Mouse (Mus musculus): ENCODE results near the gene Gm20403. TPM values are rescaled to one million over a fixed set of nuclear protein-coding genes. Genes with fewer than 3 reads are reported as not detected.

Gene Gm20403
- polyA plus RNA-seq (2015; fragmentation: Nextera tagmentation; extraction: Ambion mirVana) = not detected in 2 replicates

GRCm38 (mm10) chr12:54986052-54986717 lies at the start of gene Gm20403:
Gm20403 (minus strand) TSS chr12:54986529.
- H3K4me1 ChIP-seq = peaks cover 7% of the 10 kb centered on the region
- WGBS = under 1% methylated on average over 52 of the region's 60 CpGs

GRCm38 (mm10) chr12:55027088-55027487 lies 40.8 kb upstream of the Gm20403 start:
- no peak for ATAC-seq (ENCODE audit: extremely low read depth, insufficient number of reproducible peaks, low FRiP score, low TSS enrichment)
- H3K27me3 ChIP-seq (replicated peaks) = no peaks in the 10 kb centered on the region
- H3K4me1 ChIP-seq = no peaks in the 10 kb centered on the region
- no peak overlapping the region for H3K9ac ChIP-seq
- H3K4me2 ChIP-seq = no peak overlapping the region
- WGBS = 29% methylated on average over 3 of the region's 3 CpGs
- H3K27ac ChIP-seq (replicated peaks) = no peak overlapping the region
- H3K36me3 ChIP-seq = no peaks in the 10 kb centered on the region
- no peaks in the 10 kb centered on the region for H3K9me3 ChIP-seq
- no peak overlapping the region for H3K4me3 ChIP-seq

More at GRCm38 (mm10) chr12:54986052-54986717, at the start of gene Gm20403:
- Histone ChIP-seq H3K27ac (replicated peaks) (peak within 1 kb of the TSS; percentile 91), H3K4me3 (peak within 1 kb of the TSS; percentile 90), H3K9ac (peak within 1 kb of the TSS; percentile 95), H3K27me3 (replicated peaks) (no peaks in the 10 kb centered on the region), H3K9me3 (no peaks in the 10 kb centered on the region), H3K4me2 (peak within 1 kb of the TSS; percentile 87), H3K36me3 (peaks cover 6% of the 10 kb centered on the region; the same call in 1 of the 2 replicates)
- ATAC-seq (ENCODE audit: extremely low read depth, insufficient number of reproducible peaks, low FRiP score, low TSS enrichment) = peak; percentile 37; the same call in 1 of the 2 replicates

- Histone ChIP-seq H3K36me3 (no peaks in the 10 kb centered on the region), H3K27me3 (replicated peaks) (no peaks in the 10 kb centered on the region), H3K9ac (no peak overlapping the region), H3K27ac (replicated peaks) (no peak overlapping the region), H3K4me1 (no peaks in the 10 kb centered on the region), H3K9me3 (no peaks in the 10 kb centered on the region), H3K4me3 (no peak overlapping the region), H3K4me2 (no peak overlapping the region)
- no peak for ATAC-seq (ENCODE audit: extremely low read depth, insufficient number of reproducible peaks, low FRiP score, low TSS enrichment)
- 64% methylated on average over 2 of the region's 2 CpGs for WGBS
These were observed 37.0 kb upstream of the Gm20403 start for GRCm38 (mm10) chr12:55023284-55023683.

GRCm38 (mm10) chr12:55019421-55019877 lies 33.1 kb upstream of the Gm20403 start:
- H3K4me1 ChIP-seq = no peaks in the 10 kb centered on the region
- no peaks in the 10 kb centered on the region for H3K27me3 ChIP-seq (replicated peaks)
- H3K4me3 ChIP-seq = no peak overlapping the region
- H3K4me2 ChIP-seq = no peak overlapping the region
- no peaks in the 10 kb centered on the region for H3K9me3 ChIP-seq
- H3K27ac ChIP-seq (replicated peaks) = no peak overlapping the region
- ATAC-seq (ENCODE audit: extremely low read depth, insufficient number of reproducible peaks, low FRiP score, low TSS enrichment) = no peak
- no peaks in the 10 kb centered on the region for H3K36me3 ChIP-seq
- 70% methylated on average over 7 of the region's 7 CpGs for WGBS
- H3K9ac ChIP-seq = no peak overlapping the region

- H3K9me3 ChIP-seq = no peaks in the 10 kb centered on the region
- no peak overlapping the region for H3K4me2 ChIP-seq
- no peak overlapping the region for H3K4me3 ChIP-seq
- no peak overlapping the region for H3K9ac ChIP-seq
- H3K4me1 ChIP-seq = no peaks in the 10 kb centered on the region
- 71% methylated on average over 9 of the region's 9 CpGs for WGBS
- no peaks in the 10 kb centered on the region for H3K27me3 ChIP-seq (replicated peaks)
- no peak for ATAC-seq (ENCODE audit: extremely low read depth, insufficient number of reproducible peaks, low FRiP score, low TSS enrichment)
- no peaks in the 10 kb centered on the region for H3K36me3 ChIP-seq
- no peak overlapping the region for H3K27ac ChIP-seq (replicated peaks)
These were observed 30.9 kb upstream of the Gm20403 start for GRCm38 (mm10) chr12:55017119-55017721.

GRCm38 (mm10) chr12:55016339-55017118 lies 30.2 kb upstream of the Gm20403 start:
- no peaks in the 10 kb centered on the region for H3K27me3 ChIP-seq (replicated peaks)
- no peak overlapping the region for H3K9ac ChIP-seq
- H3K4me1 ChIP-seq = no peaks in the 10 kb centered on the region
- H3K9me3 ChIP-seq = no peaks in the 10 kb centered on the region
- H3K4me2 ChIP-seq = no peak overlapping the region
- H3K27ac ChIP-seq (replicated peaks) = no peak overlapping the region
- WGBS = 67% methylated on average over 8 of the region's 8 CpGs
- H3K4me3 ChIP-seq = no peak overlapping the region
- no peaks in the 10 kb centered on the region for H3K36me3 ChIP-seq
- ATAC-seq (ENCODE audit: extremely low read depth, insufficient number of reproducible peaks, low FRiP score, low TSS enrichment) = no peak

GRCm38 (mm10) chr12:55015428-55015827 lies 29.1 kb upstream of the Gm20403 start:
- H3K27ac ChIP-seq (replicated peaks) = no peak overlapping the region
- H3K36me3 ChIP-seq = no peaks in the 10 kb centered on the region
- no peaks in the 10 kb centered on the region for H3K27me3 ChIP-seq (replicated peaks)
- H3K9me3 ChIP-seq = no peaks in the 10 kb centered on the region
- no peak for ATAC-seq (ENCODE audit: extremely low read depth, insufficient number of reproducible peaks, low FRiP score, low TSS enrichment)
- 78% methylated on average over 5 of the region's 5 CpGs for WGBS
- no peak overlapping the region for H3K4me2 ChIP-seq
- H3K9ac ChIP-seq = no peak overlapping the region
- no peaks in the 10 kb centered on the region for H3K4me1 ChIP-seq
- no peak overlapping the region for H3K4me3 ChIP-seq

- no peaks in the 10 kb centered on the region for H3K4me1 ChIP-seq
- 78% methylated on average over 6 of the region's 6 CpGs for WGBS
- H3K4me2 ChIP-seq = no peak within 1 kb of the TSS
- H3K9me3 ChIP-seq = no peaks in the 10 kb centered on the region
- H3K27ac ChIP-seq (replicated peaks) = no peak within 1 kb of the TSS
- no peak for ATAC-seq (ENCODE audit: extremely low read depth, insufficient number of reproducible peaks, low FRiP score, low TSS enrichment)
- no peaks in the 10 kb centered on the region for H3K36me3 ChIP-seq
- H3K9ac ChIP-seq = no peak within 1 kb of the TSS
- no peaks in the 10 kb centered on the region for H3K27me3 ChIP-seq (replicated peaks)
- no peak within 1 kb of the TSS for H3K4me3 ChIP-seq
These were observed 27.5 kb upstream of the Gm20403 start, which contains the start of gene Baz1a for GRCm38 (mm10) chr12:55013626-55014398. Baz1a (minus strand) TSS chr12:55014348.

GRCm38 (mm10) chr12:55013031-55013430 lies 26.7 kb upstream of the Gm20403 start:
- H3K9me3 ChIP-seq = no peaks in the 10 kb centered on the region
- no peak overlapping the region for H3K4me2 ChIP-seq
- no peak overlapping the region for H3K4me3 ChIP-seq
- no peak for ATAC-seq (ENCODE audit: extremely low read depth, insufficient number of reproducible peaks, low FRiP score, low TSS enrichment)
- H3K27ac ChIP-seq (replicated peaks) = no peak overlapping the region
- H3K9ac ChIP-seq = no peak overlapping the region
- no peaks in the 10 kb centered on the region for H3K27me3 ChIP-seq (replicated peaks)
- H3K4me1 ChIP-seq = no peaks in the 10 kb centered on the region
- WGBS = 62% methylated on average over 1 of the region's 1 CpGs
- H3K36me3 ChIP-seq = no peaks in the 10 kb centered on the region

- WGBS = 83% methylated on average over 14 of the region's 14 CpGs
These were observed 21.2 kb upstream of the Gm20403 start for GRCm38 (mm10) chr12:55007361-55008008.

More at GRCm38 (mm10) chr12:55007361-55008008, 21.2 kb upstream of the Gm20403 start:
- H3K9ac ChIP-seq = no peak overlapping the region
- H3K9me3 ChIP-seq = peaks cover 5% of the 10 kb centered on the region; the same call in 1 of the 2 replicates
- H3K27me3 ChIP-seq (replicated peaks) = no peaks in the 10 kb centered on the region
- no peak overlapping the region for H3K27ac ChIP-seq (replicated peaks)
- ATAC-seq (ENCODE audit: extremely low read depth, insufficient number of reproducible peaks, low FRiP score, low TSS enrichment) = no peak
- H3K4me3 ChIP-seq = no peak overlapping the region
- H3K4me2 ChIP-seq = no peak overlapping the region
- no peaks in the 10 kb centered on the region for H3K36me3 ChIP-seq
- H3K4me1 ChIP-seq = no peaks in the 10 kb centered on the region

Measured in heart, embryonic 13.5 days (tissue).